ENCODE assay signal across 8 mouse cellular contexts in the genomic region with DNA sequence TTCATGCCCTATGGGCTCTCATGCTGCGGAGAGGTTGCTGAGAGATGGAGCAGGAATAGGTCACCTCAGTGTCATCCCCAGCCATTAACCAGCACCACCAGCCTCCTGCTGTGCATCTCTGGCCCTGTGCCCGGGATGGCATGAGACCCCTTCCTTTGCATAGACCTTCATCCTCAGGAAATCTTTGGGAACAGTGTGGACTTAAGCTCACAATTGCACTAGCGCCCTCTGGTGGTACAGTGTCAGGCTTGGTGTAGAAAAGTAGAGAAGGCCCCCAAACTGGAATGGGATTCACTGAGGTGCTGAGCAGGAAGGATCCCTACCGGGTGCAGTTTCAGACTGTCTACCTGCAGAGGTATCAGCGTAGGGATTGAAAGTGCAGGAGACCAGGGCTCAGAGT.
DNase-seq lines count a peak whose midpoint lies in the region; ATAC-seq and TF ChIP-seq lines count a peak whose summit lies in the region.

No protein-coding gene starts in this region.

- no peak overlapping the region for H3K27ac ChIP-seq in kidney, postnatal 0 days

- H3K4me3 ChIP-seq in kidney, postnatal 0 days (replicated peaks; ENCODE audit: low read depth, low read length) = no peak overlapping the region

- WGBS in kidney, postnatal 0 days = 39% methylated on average over 5 of the region's 5 CpGs

- H3K9ac ChIP-seq in kidney, postnatal 0 days (ENCODE audit: low read depth, low read length) = no peak overlapping the region

- peak; percentile 59 for DNase-seq in urinary bladder, postnatal 14 days (ENCODE audit: low spot score)
- no peak for DNase-seq in urinary bladder, adult 2 months (ENCODE audit: low spot score)
- DNase-seq in cerebellum, adult 11-12 months = peak; percentile 18
- DNase-seq in kidney, postnatal 0 days (ENCODE audit: low spot score) = peak; percentile 71
- DNase-seq in liver = peak; percentile 63
- peak; percentile 48 for DNase-seq in ovary, postnatal 36 days (ENCODE audit: low spot score)
- peak; percentile 33 for DNase-seq in urinary bladder, postnatal 25 days (ENCODE audit: low spot score)

- peak; percentile 83 for TF ChIP-seq CTCF in kidney, postnatal 0 days (IDR thresholded peaks at IDR 0.05; ENCODE audit: low read depth)

- no peaks in the 10 kb centered on the region for H3K4me1 ChIP-seq in kidney, postnatal 0 days (replicated peaks; ENCODE audit: insufficient read depth, low read length)

- no peaks in the 10 kb centered on the region for H3K27me3 ChIP-seq in kidney, postnatal 0 days (ENCODE audit: insufficient read depth, low read length)

- H3K4me2 ChIP-seq in kidney, postnatal 0 days (ENCODE audit: low read length) = no peak overlapping the region

- 0 out of 2 replicates have a peak, but pooled peaks have one; percentile 35 for ATAC-seq in frontal cortex, adult (ENCODE audit: low TSS enrichment)
- no peak for ATAC-seq in kidney, postnatal 0 days (replicated peaks; ENCODE audit: low FRiP score, low read depth)

- no peaks in the 10 kb centered on the region for H3K36me3 ChIP-seq in kidney, postnatal 0 days (ENCODE audit: insufficient read depth, low read length)

- no peaks in the 10 kb centered on the region for H3K9me3 ChIP-seq in kidney, postnatal 0 days (replicated peaks; ENCODE audit: low read length)
